Mouse (Mus musculus) heart, embryonic 12.5 days (tissue): ENCODE measurements around the gene Lamc1. TPM values are rescaled to one million over a fixed set of nuclear protein-coding genes. Genes with fewer than 3 reads are reported as not detected.
"Not testable (repeated sequence)": the region's sequence is repeated elsewhere in the genome, so short reads cannot be mapped to it uniquely, and the experiment has no call there.

Source experiments
- ATAC-seq: fragments of 200-750 bp; cut with Nextera tagmentation; 2 replicates; pipeline ENCODE4 v1.8.0; 2017; ENCODE audit warnings: moderate TSS enrichment, moderate library complexity; ENCODE audit not compliant: insufficient number of reproducible peaks, low FRiP score
- H3K27ac ChIP-seq: fragments of 300-500 bp; sonication (generic); 2 replicates; pipeline ENCODE4 v1.5.1; 2016; ENCODE audit warnings: mild to moderate bottlenecking, moderate library complexity; ENCODE audit not compliant: poor library complexity, severe bottlenecking
- H3K27me3 ChIP-seq: fragments of 300-500 bp; sonication (generic); replicated peaks from 2 replicates; pipeline ENCODE4 v1.6.1; 2016; ENCODE audit warnings: mild to moderate bottlenecking, moderate library complexity
- H3K36me3 ChIP-seq: fragments of 300-500 bp; sonication (generic); 2 replicates; pipeline ENCODE4 v1.6.1; 2016; ENCODE audit warnings: mild to moderate bottlenecking, moderate library complexity
- H3K4me1 ChIP-seq: fragments of 300-500 bp; sonication (generic); replicated peaks from 2 replicates; pipeline ENCODE4 v1.6.1; 2016; ENCODE audit warnings: mild to moderate bottlenecking
- H3K4me2 ChIP-seq: fragments of 300-500 bp; sonication (generic); 2 replicates; pipeline ENCODE4 v1.6.1; 2016; ENCODE audit warnings: mild to moderate bottlenecking, moderate library complexity
- H3K4me3 ChIP-seq: fragments of 300-500 bp; sonication (generic); 2 replicates; pipeline ENCODE4 v1.5.1; 2016; ENCODE audit warnings: mild to moderate bottlenecking
- H3K9ac ChIP-seq: fragments of 300-500 bp; sonication (generic); 2 replicates; pipeline ENCODE4 v1.6.1; 2016; ENCODE audit warnings: mild to moderate bottlenecking, moderate library complexity
- H3K9me3 ChIP-seq: fragments of 300-500 bp; sonication (generic); replicated peaks from 2 replicates; pipeline ENCODE4 v1.6.1; 2016; ENCODE audit warnings: mild to moderate bottlenecking, moderate library complexity
- WGBS: fragments of 180-500 bp; shearing (Covaris S2); methylation state at CpG from one replicate; pipeline ENCODE4 v1.1.7; 2016; 5-methylcytosine and 5-hydroxymethylcytosine counted together
- polyA plus RNA-seq: library from polyadenylated mRNA; unstranded; fragments of >200 nt; fragmentation: Nextera tagmentation; extraction: Ambion mirVana; gene quantifications from 2 replicates; pipeline ENCODE4 v1.2.1, GENCODE M21; 2016

Gene Lamc1
- polyA plus RNA-seq, 1 experiment from 2014 or later = 134 TPM

DNA sequence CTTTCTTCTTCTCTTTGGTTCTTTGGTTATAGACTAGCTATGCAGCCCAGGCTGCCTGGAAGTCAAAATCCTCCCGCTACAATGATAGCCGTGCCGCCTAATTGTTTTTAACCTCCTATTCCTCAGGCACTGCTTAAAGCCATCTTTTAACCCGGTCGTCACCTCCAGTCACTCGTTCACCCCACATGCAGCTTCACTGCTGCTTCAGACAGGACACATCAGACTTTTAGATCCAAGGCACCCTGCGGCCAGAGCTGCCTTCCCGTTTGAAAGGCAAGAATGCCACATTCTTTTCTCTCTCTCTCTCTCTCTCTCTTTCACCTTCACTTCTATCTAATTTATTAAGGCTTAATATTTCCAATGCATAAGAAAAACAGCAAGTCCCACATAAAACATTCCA is 15.6 kb downstream of the Lamc1 start:
- Histone ChIP-seq H3K27me3 (no peaks in the 10 kb centered on the region), H3K4me1 (peaks cover 65% of the 10 kb centered on the region), H3K27ac (no peak overlapping the region), H3K9me3 (no peaks in the 10 kb centered on the region; the same call in 1 of the 2 replicates), H3K36me3 (peaks cover 14% of the 10 kb centered on the region), H3K9ac (no peak overlapping the region), H3K4me3 (no peak overlapping the region), H3K4me2 (no peak overlapping the region)
- no peak for ATAC-seq
- 60% methylated on average over 8 of the region's 8 CpGs for WGBS

DNA sequence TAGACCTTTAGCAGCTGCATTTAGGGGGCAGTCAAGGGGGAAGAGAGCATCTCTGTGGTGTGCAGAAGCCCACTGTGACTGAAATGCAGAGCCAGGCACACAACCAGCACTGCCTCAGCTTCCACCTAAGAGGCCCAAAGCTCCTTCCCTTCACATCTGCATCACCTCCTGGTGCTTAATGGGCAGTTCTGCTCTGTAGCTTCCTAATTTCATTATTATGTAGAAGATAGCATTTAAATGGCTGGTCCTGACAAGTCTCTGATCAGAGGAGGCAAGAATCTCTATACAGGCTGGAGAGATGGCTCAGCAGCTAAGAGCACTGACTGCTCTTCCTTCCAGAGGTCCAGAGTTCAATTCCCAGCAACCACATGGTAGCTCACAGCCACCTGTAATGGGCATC is 16.3 kb downstream of the Lamc1 start:
- H3K4me3 ChIP-seq = no peak overlapping the region

DNA sequence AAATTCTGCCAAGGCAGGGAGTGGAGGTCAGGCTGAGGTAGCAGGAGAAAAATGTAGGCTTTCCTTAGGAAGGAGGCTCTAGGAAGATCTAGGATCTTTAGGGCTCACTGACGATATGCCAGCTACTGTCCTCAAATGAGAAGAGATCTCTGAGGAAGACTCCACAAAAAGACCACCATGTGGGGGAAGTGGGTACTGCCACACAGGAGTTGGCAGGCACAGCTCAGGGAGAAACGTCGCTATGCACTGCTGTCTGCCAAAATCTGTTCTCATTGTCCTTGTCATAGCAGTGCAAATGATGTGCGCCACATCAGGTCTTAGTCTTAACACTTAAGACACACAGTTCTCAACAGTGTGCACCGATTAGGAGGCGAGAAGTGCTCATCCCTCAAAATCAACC is 17.5 kb downstream of the Lamc1 start:
- Histone ChIP-seq H3K4me1 (peaks cover 64% of the 10 kb centered on the region), H3K27ac (no peak overlapping the region), H3K4me2 (no peak overlapping the region), H3K4me3 (no peak overlapping the region), H3K9me3 (no peaks in the 10 kb centered on the region; the same call in 1 of the 2 replicates), H3K27me3 (no peaks in the 10 kb centered on the region), H3K36me3 (peaks cover 14% of the 10 kb centered on the region), H3K9ac (no peak overlapping the region)
- ATAC-seq = no peak
- WGBS = 84% methylated on average over 6 of the region's 6 CpGs

More for the DNA sequence above, 16.3 kb downstream of the Lamc1 start:
- Histone ChIP-seq H3K9ac (no peak overlapping the region), H3K9me3 (no peaks in the 10 kb centered on the region; the same call in 1 of the 2 replicates), H3K4me1 (peaks cover 65% of the 10 kb centered on the region), H3K36me3 (peaks cover 14% of the 10 kb centered on the region), H3K27me3 (no peaks in the 10 kb centered on the region), H3K27ac (no peak overlapping the region), H3K4me2 (no peak overlapping the region)
- ATAC-seq = no peak

DNA sequence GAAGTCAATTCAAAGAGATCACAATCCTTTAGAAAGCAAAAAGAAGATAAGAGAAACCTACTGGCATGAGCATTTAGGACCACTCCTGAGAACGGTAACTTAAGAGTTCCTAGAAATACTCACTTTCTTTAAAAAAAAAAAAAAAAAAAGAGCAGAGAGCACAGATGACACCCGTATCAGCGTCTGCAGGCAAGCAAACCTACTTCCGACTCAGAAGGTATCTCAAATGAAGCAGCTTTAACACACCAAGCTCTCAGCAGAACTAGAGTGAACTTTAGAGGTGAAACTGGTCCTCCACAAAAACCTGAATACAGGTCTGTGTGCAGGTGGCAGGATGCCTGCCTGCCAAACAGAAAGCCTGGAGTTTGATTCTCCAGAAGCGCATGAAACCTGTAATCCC is 19.6 kb downstream of the Lamc1 start:
- Histone ChIP-seq H3K4me2 (no peak overlapping the region), H3K9me3 (no peaks in the 10 kb centered on the region; the same call in 1 of the 2 replicates), H3K4me1 (peaks cover 67% of the 10 kb centered on the region), H3K9ac (no peak overlapping the region), H3K27me3 (no peaks in the 10 kb centered on the region), H3K4me3 (no peak overlapping the region), H3K27ac (no peak overlapping the region), H3K36me3 (peaks cover 10% of the 10 kb centered on the region)
- 78% methylated on average over 5 of the region's 5 CpGs for WGBS
- no peak for ATAC-seq

DNA sequence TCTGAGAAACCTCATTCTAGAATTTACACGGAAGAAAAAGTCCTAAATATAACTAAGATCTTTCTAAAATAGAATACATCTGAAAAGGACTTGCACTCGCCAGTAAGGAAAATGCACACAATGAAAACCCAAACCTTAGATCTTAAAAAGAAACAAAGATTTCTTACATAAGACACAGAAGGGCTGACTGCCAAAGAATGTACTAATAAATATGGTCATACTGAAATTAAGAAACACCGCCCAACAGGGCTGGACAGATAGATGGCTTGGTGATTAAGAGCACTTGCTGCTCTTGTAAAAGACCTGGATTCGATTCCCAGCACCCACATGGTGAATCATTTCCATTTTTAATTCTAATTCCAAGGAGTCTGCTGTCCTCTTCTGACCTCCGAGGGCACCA is 22.4 kb downstream of the Lamc1 start:
- Histone ChIP-seq H3K4me1 (peaks cover 58% of the 10 kb centered on the region), H3K27ac (no peak overlapping the region), H3K4me3 (no peak overlapping the region), H3K27me3 (no peaks in the 10 kb centered on the region), H3K9me3 (no peaks in the 10 kb centered on the region; the same call in 1 of the 2 replicates), H3K9ac (no peak overlapping the region), H3K4me2 (no peak overlapping the region), H3K36me3 (peaks cover 7% of the 10 kb centered on the region)
- no peak for ATAC-seq
- WGBS = 82% methylated on average over 5 of the region's 5 CpGs

DNA sequence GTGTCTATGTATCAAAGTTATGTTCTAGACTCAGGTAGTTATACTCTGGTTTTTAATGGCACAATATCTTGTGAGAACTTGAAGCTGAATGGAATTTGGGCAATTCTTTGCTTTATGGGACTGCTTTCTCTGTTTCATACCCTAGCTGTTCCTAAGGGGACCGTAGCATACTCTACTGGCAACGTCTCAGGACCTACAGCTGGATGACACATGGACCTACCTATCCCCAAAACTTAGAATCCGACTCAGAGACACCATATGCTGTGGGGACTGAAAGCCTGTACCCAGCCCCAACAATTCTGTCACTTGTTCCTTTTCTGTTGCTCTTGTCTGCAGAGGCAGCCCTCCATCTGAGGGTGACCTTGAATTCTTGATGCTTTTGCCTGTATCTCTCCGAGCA is 23.3 kb downstream of the Lamc1 start:
- H3K27me3 ChIP-seq = no peaks in the 10 kb centered on the region
- H3K36me3 ChIP-seq = peaks cover 7% of the 10 kb centered on the region
- WGBS = 59% methylated on average over 4 of the region's 4 CpGs
- H3K9ac ChIP-seq = no peak overlapping the region
- no peak overlapping the region for H3K4me2 ChIP-seq
- H3K27ac ChIP-seq = peak overlapping the region; percentile 47; the same call in 1 of the 2 replicates
- no peak overlapping the region for H3K4me3 ChIP-seq
- peaks cover 55% of the 10 kb centered on the region for H3K4me1 ChIP-seq
- no peaks in the 10 kb centered on the region; the same call in 1 of the 2 replicates for H3K9me3 ChIP-seq
- no peak for ATAC-seq

DNA sequence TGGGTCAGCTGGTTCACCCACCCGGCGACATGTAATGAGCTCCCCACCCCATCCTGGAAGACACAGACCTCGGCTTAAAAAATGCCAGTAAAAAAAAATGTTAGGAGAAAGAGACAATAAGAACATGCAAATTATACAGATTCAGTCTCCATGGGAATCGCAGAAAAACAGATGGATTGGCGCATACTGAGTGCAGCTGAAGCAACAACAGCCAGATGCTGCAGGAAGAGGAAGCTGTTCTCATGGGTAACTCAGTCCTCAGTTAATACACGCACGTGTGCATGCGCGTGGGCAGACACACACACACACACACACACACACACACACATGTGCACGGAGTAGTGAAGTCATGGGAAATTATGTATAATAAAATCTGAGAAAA is 23.7 kb downstream of the Lamc1 start:
- Histone ChIP-seq H3K27ac (peak overlapping the region; percentile 62), H3K4me3 (no peak overlapping the region), H3K9me3 (no peaks in the 10 kb centered on the region; the same call in 1 of the 2 replicates), H3K36me3 (peaks cover 7% of the 10 kb centered on the region), H3K4me1 (peaks cover 59% of the 10 kb centered on the region), H3K4me2 (0 out of 2 replicates have a peak overlapping the region, but pooled peaks have one; percentile 14), H3K9ac (no peak overlapping the region), H3K27me3 (no peaks in the 10 kb centered on the region)
- 63% methylated on average over 10 of the region's 10 CpGs for WGBS
- no peak for ATAC-seq

DNA sequence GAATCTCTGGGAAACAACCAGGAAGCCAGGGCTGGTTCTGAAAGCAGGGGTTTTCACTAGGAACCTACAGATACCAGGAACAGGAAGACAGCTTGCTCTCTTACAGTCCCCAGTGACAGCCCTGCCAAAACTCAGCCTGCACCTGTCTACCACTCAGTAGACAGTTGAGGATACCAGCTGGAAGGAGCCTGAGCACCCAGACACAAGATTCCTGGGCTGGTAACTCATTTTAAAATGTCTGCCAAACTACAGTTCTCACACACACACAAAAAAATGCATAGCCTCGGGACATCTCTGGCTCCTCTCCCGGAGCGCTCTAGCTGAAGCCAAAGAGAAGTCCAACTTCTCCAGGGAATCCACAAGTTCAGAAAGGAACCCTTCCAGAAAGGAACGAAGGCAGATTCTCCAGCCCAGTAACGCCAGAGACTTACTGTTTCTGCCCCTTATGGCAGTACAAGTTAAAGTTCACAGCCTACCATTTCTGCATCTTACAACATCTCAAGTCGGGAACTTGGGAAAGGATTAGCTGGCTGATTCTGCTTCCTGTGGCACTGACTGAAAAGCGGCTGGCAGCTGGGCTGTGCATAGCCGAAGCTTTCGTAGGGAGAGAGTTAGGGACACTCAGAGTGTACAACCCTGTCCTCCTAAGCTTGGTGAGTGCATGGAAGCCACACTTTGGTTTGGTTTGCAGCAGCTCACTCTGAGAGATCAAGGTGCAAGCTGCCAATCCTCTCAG is 24.2 kb downstream of the Lamc1 start:
- Histone ChIP-seq H3K4me2 (0 out of 2 replicates have a peak overlapping the region, but pooled peaks have one; percentile 14), H3K36me3 (peaks cover 4% of the 10 kb centered on the region), H3K4me1 (peaks cover 60% of the 10 kb centered on the region), H3K9me3 (no peaks in the 10 kb centered on the region; the same call in 1 of the 2 replicates), H3K4me3 (no peak overlapping the region), H3K9ac (no peak overlapping the region), H3K27me3 (no peaks in the 10 kb centered on the region), H3K27ac (peak overlapping the region; percentile 62)
- 48% methylated on average over 9 of the region's 9 CpGs for WGBS
- no peak for ATAC-seq

- no peak overlapping the region for H3K4me2 ChIP-seq
- no peaks in the 10 kb centered on the region for H3K9me3 ChIP-seq
- H3K4me1 ChIP-seq = peaks cover 63% of the 10 kb centered on the region
- no peaks in the 10 kb centered on the region for H3K36me3 ChIP-seq
- no peaks in the 10 kb centered on the region for H3K27me3 ChIP-seq
- ATAC-seq = no peak
- WGBS = 68% methylated on average over 12 of the region's 12 CpGs
- H3K27ac ChIP-seq = peak overlapping the region; percentile 62
- no peak overlapping the region for H3K9ac ChIP-seq
- H3K4me3 ChIP-seq = no peak overlapping the region
These were observed 24.9 kb downstream of the Lamc1 start for GRCm38 (mm10) chr1:153307509-153308178.

GRCm38 (mm10) chr1:153305728-153306127 is 26.9 kb downstream of the Lamc1 start:
- not testable (repeated sequence) for H3K27me3 ChIP-seq, H3K36me3 ChIP-seq, H3K9me3 ChIP-seq, H3K9ac ChIP-seq, H3K4me3 ChIP-seq, ATAC-seq, H3K4me2 ChIP-seq, H3K27ac ChIP-seq
- 79% methylated on average over 9 of the region's 9 CpGs for WGBS
- H3K4me1 ChIP-seq = peaks cover 58% of the 10 kb centered on the region

DNA sequence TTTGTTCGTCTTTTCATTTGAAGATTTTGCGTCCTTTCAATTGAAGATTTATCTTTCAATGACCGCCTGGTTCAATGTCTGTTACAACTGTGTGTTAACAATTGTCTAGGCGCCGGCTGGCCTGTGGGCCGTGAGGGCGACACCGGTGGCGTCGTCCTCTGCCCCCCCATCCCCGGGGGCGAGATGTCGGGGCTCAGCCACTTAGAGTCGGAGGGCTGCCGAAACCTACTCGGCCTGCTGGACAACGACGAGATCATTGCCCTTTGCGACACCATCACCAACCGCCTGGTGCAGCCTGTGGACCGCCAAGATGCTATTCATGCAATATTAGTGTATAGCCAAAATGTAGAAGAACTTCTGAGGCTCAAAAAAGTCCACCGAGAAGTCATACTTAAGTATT is 27.3 kb downstream of the Lamc1 start:
- not testable (repeated sequence) for H3K4me2 ChIP-seq, H3K9me3 ChIP-seq, H3K27ac ChIP-seq, H3K4me3 ChIP-seq, ATAC-seq, H3K36me3 ChIP-seq, H3K27me3 ChIP-seq, H3K9ac ChIP-seq
- 90% methylated on average over 22 of the region's 22 CpGs for WGBS
- peaks cover 57% of the 10 kb centered on the region for H3K4me1 ChIP-seq
